Mouse (Mus musculus) liver, adult 2 months (tissue): ENCODE measurements around the gene Romo1.

Experiments used
- CTCF ChIP-seq: fragments of 200-500 bp; IDR thresholded peaks from 2 replicates; pipeline ENCODE4 v1.5.1; 2011; ENCODE audit warnings: low read depth, low read length, control low read depth
- POLR2A ChIP-seq: fragments of 200-500 bp; IDR thresholded peaks from 2 replicates; pipeline ENCODE4 v1.6.1; 2011; ENCODE audit warnings: low read length, control low read depth; ENCODE audit not compliant: insufficient read depth; ENCODE audit errors: extremely low read depth

- TF ChIP-seq CTCF (peak; percentile 46; the same call in 1 of the 2 replicates), POLR2A (peak; percentile 96)
Measured at GRCm38 (mm10) chr2:156180094-156180821, 36.4 kb downstream of the Romo1 start, which contains the start of gene Rbm39.
